Mouse (Mus musculus) hindbrain, embryonic 15.5 days (tissue): ENCODE measurements around the gene Sgca. TPM values are rescaled to one million over a fixed set of nuclear protein-coding genes. Genes with fewer than 3 reads are reported as not detected.

Source experiments
- ATAC-seq: fragments of 200-750 bp; cut with Nextera tagmentation; 2 replicates; pipeline ENCODE4 v1.8.0; 2017; ENCODE audit warnings: low read depth, moderate number of reproducible peaks, moderate TSS enrichment; ENCODE audit not compliant: low FRiP score
- H3K27ac ChIP-seq: fragments of 300-500 bp; sonication (generic); replicated peaks from 2 replicates; pipeline ENCODE4 v1.5.1; 2015; ENCODE audit warnings: mild to moderate bottlenecking, inconsistent platforms
- H3K27me3 ChIP-seq: fragments of 300-500 bp; sonication (generic); 2 replicates; pipeline ENCODE4 v1.6.1; 2015; ENCODE audit warnings: control low read depth, inconsistent platforms
- H3K36me3 ChIP-seq: fragments of 300-500 bp; sonication (generic); 2 replicates; pipeline ENCODE4 v1.6.1; 2015; ENCODE audit warnings: control low read depth, inconsistent platforms
- H3K4me1 ChIP-seq: fragments of 300-500 bp; sonication (generic); replicated peaks from 2 replicates; pipeline ENCODE4 v1.6.1; 2015; ENCODE audit warnings: control low read depth, inconsistent platforms
- H3K4me2 ChIP-seq: fragments of 300-500 bp; sonication (generic); 2 replicates; pipeline ENCODE4 v1.6.1; 2015; ENCODE audit warnings: moderate library complexity, mild to moderate bottlenecking, inconsistent platforms
- H3K4me3 ChIP-seq: fragments of 300-500 bp; sonication (generic); 2 replicates; pipeline ENCODE4 v1.5.1; 2015; ENCODE audit warnings: mild to moderate bottlenecking, inconsistent platforms
- H3K9ac ChIP-seq: fragments of 300-500 bp; sonication (generic); 2 replicates; pipeline ENCODE4 v1.6.1; 2015; ENCODE audit warnings: inconsistent platforms
- H3K9me3 ChIP-seq: fragments of 300-500 bp; sonication (generic); 2 replicates; pipeline ENCODE4 v1.6.1; 2016; ENCODE audit warnings: control low read depth, inconsistent platforms
- WGBS: fragments of 180-500 bp; shearing (Covaris S2); methylation state at CpG from one replicate; pipeline ENCODE4 v1.1.7; 2015; 5-methylcytosine and 5-hydroxymethylcytosine counted together
- polyA plus RNA-seq: library from polyadenylated mRNA; unstranded; fragments of >200 nt; fragmentation: Nextera tagmentation; extraction: Ambion mirVana; gene quantifications from 2 replicates; pipeline ENCODE4 v1.2.1, GENCODE M21; 2015

The Sgca gene
- polyA plus RNA-seq, 1 experiment from 2014 or later: 0.19 TPM

DNA sequence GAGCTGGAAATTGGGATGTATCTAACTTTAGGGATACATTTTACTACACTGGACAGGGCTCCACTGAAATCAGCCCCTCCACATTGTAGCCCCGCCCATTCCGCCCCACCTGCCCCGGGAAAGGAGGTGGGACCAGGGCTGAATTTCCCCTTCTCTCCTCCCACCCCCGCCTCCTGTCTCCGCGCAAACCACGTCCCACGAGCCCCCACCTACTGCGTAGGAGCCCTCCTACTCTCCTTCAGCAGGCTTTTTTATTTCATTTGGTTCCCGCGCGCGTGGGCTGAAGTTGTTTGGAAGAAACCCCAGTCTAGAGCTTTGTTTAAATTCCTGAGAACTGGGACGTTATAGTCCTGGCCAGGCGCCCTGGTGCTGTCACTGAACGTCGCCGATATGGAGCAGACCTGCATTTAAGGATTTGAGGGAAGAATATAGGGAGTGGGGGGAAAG lies 38.8 kb downstream of the Sgca start:
- under 1% methylated on average over 18 of the region's 18 CpGs for WGBS
- peak; percentile 52; the same call in 1 of the 2 replicates for ATAC-seq
- peaks cover 16% of the 10 kb centered on the region for H3K4me1 ChIP-seq
- peaks cover 67% of the 10 kb centered on the region for H3K27me3 ChIP-seq
- no peak overlapping the region for H3K27ac ChIP-seq
- H3K9ac ChIP-seq: no peak overlapping the region
- no peaks in the 10 kb centered on the region for H3K36me3 ChIP-seq
- H3K4me2 ChIP-seq: peak overlapping the region; percentile 69
- H3K9me3 ChIP-seq: no peaks in the 10 kb centered on the region
- H3K4me3 ChIP-seq: peak overlapping the region; percentile 32

DNA sequence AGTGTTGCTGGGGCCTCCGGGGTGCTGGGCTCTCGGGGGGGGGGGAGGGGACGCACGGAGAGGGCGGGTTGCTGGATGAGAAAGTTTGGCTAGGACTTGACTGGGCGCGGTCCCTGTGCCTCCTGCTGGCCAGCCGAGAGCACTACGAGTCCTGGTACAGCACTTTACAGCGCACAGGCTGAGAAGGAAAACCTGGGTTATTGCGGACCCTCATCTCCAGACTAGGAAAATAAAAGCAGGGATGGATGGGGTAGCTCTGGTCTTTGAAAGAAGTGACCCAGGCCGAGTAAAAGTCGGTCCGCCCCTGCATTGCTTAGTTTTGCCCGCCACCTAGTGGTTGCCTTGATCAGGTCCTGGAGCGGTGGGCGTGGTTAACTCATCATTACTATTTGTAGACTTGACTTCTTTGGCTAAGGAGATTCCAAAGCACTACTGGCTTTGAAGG lies 39.3 kb downstream of the Sgca start:
- no peak overlapping the region for H3K9ac ChIP-seq
- H3K9me3 ChIP-seq: no peaks in the 10 kb centered on the region
- peak overlapping the region; percentile 69 for H3K4me2 ChIP-seq
- peaks cover 70% of the 10 kb centered on the region for H3K27me3 ChIP-seq
- ATAC-seq: peak; percentile 84
- H3K36me3 ChIP-seq: no peaks in the 10 kb centered on the region
- H3K4me3 ChIP-seq: peak overlapping the region; percentile 32
- WGBS: under 1% methylated on average over 15 of the region's 17 CpGs
- H3K4me1 ChIP-seq: peaks cover 16% of the 10 kb centered on the region
- H3K27ac ChIP-seq: no peak overlapping the region

DNA sequence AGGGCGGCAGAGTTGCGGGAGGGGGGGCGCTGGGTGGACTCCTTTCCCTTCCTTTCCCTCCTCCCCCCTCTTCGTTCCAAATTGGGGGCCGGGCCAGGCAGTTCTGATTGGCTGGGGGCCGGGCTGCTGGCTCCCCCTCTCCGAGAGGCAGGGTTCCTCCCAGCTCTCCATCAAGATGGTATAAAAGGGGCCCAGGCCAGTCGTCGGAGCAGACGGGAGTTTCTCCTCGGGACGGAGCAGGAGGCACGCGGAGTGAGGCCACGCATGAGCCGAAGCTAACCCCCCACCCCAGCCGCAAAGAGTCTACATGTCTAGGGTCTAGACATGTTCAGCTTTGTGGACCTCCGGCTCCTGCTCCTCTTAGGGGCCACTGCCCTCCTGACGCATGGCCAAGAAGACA lies 40.1 kb downstream of the Sgca start, which contains the start of gene Col1a1:
Col1a1 (plus strand) TSS at position 180 of the 400 bp plus-strand sequence.
- Histone ChIP-seq H3K27ac (no peak within 1 kb of the TSS), H3K27me3 (peaks cover 72% of the 10 kb centered on the region), H3K9ac (no peak within 1 kb of the TSS), H3K9me3 (no peaks in the 10 kb centered on the region), H3K4me3 (peak within 1 kb of the TSS; percentile 32), H3K4me2 (peak within 1 kb of the TSS; percentile 69), H3K36me3 (no peaks in the 10 kb centered on the region), H3K4me1 (peaks cover 16% of the 10 kb centered on the region)
- ATAC-seq: no peak
- 16% methylated on average over 19 of the region's 19 CpGs for WGBS

DNA sequence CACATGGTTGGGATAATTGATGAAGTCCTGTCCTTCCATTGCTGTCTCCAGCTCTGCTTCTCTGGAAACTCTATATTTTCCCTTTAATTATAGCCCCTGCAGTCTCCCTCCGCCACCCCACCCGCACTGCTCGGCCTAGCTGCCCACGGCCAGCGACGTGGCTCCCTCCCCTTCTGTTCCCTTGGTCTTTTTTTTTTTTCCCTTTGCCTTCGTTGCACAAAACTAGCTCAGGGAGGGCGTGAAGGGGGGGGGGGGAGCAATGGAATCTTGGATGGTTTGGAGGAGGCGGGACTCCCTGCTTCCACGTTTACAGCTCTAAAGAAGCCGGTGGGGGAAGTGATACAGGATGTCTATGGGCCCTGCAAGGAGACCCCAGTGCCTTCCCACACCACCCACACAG lies 41.6 kb downstream of the Sgca start:
- Histone ChIP-seq H3K4me3 (no peak overlapping the region), H3K27ac (no peak overlapping the region), H3K36me3 (no peaks in the 10 kb centered on the region), H3K9me3 (no peaks in the 10 kb centered on the region), H3K27me3 (peaks cover 70% of the 10 kb centered on the region), H3K4me1 (peaks cover 16% of the 10 kb centered on the region), H3K9ac (no peak overlapping the region), H3K4me2 (no peak overlapping the region)
- ATAC-seq: no peak
- WGBS: 40% methylated on average over 11 of the region's 11 CpGs

DNA sequence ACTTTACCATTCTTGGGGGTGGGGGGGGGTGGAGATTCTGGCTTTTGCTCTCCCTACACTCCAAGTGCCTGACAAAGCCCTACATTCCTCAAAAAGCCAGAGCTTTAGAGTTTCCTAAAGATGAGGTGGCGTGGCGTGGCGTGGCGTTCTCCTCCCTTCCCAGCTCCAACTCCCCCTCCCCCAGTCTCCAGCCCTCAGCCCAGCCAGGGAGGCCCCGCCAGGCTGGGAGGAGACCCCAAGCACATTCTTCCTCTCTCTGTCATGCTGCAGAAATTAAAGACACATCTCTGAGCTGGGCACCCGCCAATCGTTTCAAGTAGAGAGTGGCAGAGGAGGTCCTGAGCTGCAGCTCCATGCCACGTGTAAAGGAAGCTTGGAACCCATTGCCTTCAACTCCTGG lies 42.5 kb downstream of the Sgca start:
- Histone ChIP-seq H3K27ac (no peak overlapping the region), H3K4me1 (peaks cover 19% of the 10 kb centered on the region), H3K27me3 (peaks cover 61% of the 10 kb centered on the region), H3K36me3 (no peaks in the 10 kb centered on the region), H3K9ac (no peak overlapping the region), H3K4me2 (no peak overlapping the region), H3K9me3 (no peaks in the 10 kb centered on the region), H3K4me3 (no peak overlapping the region)
- ATAC-seq: no peak
- 26% methylated on average over 8 of the region's 8 CpGs for WGBS

DNA sequence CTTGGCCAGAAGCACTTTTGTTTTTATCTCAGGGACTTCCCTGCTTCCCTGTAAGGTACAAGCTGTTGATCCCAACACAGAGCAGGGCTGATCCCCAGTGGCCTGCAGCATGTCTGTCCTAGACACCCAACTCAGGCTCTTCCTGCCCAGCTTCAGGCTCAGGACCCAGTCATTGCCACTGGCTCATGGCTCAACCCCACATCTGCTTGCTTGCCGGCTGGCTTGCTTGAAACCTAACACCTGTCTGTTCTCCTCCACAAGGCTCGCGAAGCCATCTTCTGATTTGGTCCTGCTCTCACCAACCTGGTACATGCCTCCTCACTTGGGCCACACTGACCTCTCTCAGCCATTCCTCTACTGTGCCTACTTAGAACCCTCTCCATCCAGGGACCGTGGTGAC lies 46.0 kb downstream of the Sgca start:
- ATAC-seq: no peak
- no peak overlapping the region for H3K27ac ChIP-seq
- no peak overlapping the region for H3K9ac ChIP-seq
- H3K9me3 ChIP-seq: no peaks in the 10 kb centered on the region
- no peak overlapping the region for H3K4me2 ChIP-seq
- H3K27me3 ChIP-seq: peaks cover 29% of the 10 kb centered on the region
- 71% methylated on average over 4 of the region's 4 CpGs for WGBS
- H3K4me3 ChIP-seq: no peak overlapping the region
- H3K36me3 ChIP-seq: no peaks in the 10 kb centered on the region
- H3K4me1 ChIP-seq: peaks cover 4% of the 10 kb centered on the region

DNA sequence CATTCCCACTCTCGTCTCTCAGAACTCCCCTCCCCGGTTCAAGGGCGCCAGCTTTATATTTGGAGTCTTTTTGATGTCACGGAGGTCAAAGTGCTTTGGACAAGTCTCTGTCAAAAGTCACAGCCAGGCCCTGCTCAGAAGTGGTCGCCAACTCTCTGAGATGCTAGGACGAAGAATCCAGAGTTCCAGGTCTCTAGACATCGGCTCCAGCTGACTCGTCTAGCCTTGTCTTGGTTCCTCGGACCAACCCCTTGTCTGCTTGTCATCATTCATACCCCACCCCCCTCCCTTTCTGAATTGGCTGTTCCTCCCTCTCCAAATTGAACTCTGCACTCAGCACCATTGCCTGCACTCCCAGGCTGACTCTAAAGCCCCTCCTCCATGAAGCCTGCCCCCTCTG lies 46.5 kb downstream of the Sgca start:
- Histone ChIP-seq H3K4me1 (peaks cover 4% of the 10 kb centered on the region), H3K27me3 (peaks cover 28% of the 10 kb centered on the region), H3K36me3 (no peaks in the 10 kb centered on the region), H3K9me3 (no peaks in the 10 kb centered on the region), H3K4me3 (no peak overlapping the region), H3K27ac (no peak overlapping the region), H3K4me2 (no peak overlapping the region), H3K9ac (no peak overlapping the region)
- no peak for ATAC-seq
- WGBS: 56% methylated on average over 9 of the region's 9 CpGs

DNA sequence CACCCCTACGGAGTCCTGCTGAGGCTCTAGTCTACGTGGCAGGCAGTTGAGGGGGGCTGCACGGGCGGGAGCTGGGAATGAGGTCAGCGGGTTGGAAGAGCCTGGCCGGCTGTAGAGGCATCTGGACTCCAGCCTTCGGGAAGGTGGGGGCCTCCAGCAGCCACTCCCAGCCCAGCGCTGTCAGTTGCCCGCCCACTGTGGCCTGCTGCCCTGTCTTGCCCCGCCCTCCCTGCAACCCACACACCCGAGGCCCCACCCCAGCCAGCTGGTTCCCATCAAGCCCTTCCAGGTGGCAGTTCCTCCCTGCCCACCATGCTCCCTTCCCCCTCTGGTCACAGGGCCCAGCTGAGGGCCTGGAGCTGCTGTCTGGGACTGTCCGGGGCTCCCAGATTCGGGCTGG lies 47.3 kb downstream of the Sgca start:
- Histone ChIP-seq H3K4me2 (no peak overlapping the region), H3K9ac (no peak overlapping the region), H3K36me3 (no peaks in the 10 kb centered on the region), H3K27me3 (peaks cover 21% of the 10 kb centered on the region), H3K4me1 (peaks cover 4% of the 10 kb centered on the region), H3K27ac (no peak overlapping the region), H3K9me3 (no peaks in the 10 kb centered on the region), H3K4me3 (no peak overlapping the region)
- peak; percentile 56; the same call in 1 of the 2 replicates for ATAC-seq
- 2% methylated on average over 13 of the region's 13 CpGs for WGBS

- H3K4me3 ChIP-seq: no peak overlapping the region
- no peak overlapping the region for H3K4me2 ChIP-seq
- H3K9me3 ChIP-seq: no peaks in the 10 kb centered on the region
- peaks cover 12% of the 10 kb centered on the region; the same call in 1 of the 2 replicates for H3K27me3 ChIP-seq
- 32% methylated on average over 5 of the region's 5 CpGs for WGBS
- no peaks in the 10 kb centered on the region for H3K36me3 ChIP-seq
- H3K9ac ChIP-seq: no peak overlapping the region
- H3K27ac ChIP-seq: no peak overlapping the region
- peaks cover 4% of the 10 kb centered on the region for H3K4me1 ChIP-seq
- ATAC-seq: no peak
Observed at GRCm38 (mm10) chr11:94927771-94928291, 48.3 kb downstream of the Sgca start.

DNA sequence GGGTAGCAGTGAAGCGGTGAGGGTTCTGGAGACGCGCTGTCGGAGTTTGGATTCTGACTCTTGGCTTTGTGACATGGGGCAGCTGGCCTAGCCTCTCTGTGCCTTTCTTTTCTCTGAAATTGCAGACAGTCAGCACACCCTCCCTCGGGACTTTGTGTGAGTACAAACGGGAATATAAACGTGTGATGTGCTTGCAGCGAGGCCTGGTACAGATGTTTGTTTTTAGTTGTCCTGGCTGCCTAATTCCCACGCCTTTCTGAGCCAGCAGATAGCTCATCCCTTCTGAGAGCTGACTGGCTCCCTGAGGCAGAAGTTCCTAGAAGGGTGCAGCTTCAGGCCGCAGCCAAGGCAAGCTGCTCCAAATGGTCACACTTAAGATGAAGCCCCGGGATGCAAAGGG lies 49.7 kb downstream of the Sgca start:
- no peak overlapping the region for H3K9ac ChIP-seq
- no peaks in the 10 kb centered on the region for H3K36me3 ChIP-seq
- H3K4me1 ChIP-seq: peaks cover 4% of the 10 kb centered on the region
- no peak overlapping the region for H3K4me3 ChIP-seq
- H3K27me3 ChIP-seq: 0 out of 2 replicates have a peak, but pooled peaks cover 2% of the 10 kb centered on the region
- no peak for ATAC-seq
- no peak overlapping the region for H3K4me2 ChIP-seq
- H3K9me3 ChIP-seq: no peaks in the 10 kb centered on the region
- WGBS: 69% methylated on average over 11 of the region's 11 CpGs
- H3K27ac ChIP-seq: no peak overlapping the region

DNA sequence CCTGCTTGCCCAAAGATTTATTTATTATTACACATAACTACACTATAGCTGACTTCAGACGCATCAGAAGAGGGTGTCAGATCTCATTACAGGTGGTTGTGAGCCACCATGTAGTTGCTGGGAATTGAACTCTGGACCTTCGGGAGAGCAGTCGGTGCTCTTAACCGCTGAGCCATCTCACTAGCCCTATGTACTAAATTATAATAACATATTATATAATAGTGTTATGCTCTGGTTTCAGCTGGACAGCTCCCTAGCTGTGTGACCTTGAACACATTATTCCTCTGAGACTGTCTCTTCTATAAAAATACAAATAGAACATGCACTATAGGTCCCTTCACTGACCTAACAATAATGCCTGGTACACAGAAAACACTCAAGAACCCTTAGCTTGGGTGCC lies 51.1 kb downstream of the Sgca start:
- no peak overlapping the region for H3K9ac ChIP-seq
- peaks cover 4% of the 10 kb centered on the region for H3K4me1 ChIP-seq
- no peaks in the 10 kb centered on the region for H3K27me3 ChIP-seq
- H3K4me3 ChIP-seq: no peak overlapping the region
- WGBS: 91% methylated on average over 4 of the region's 4 CpGs
- no peaks in the 10 kb centered on the region for H3K9me3 ChIP-seq
- no peak overlapping the region for H3K27ac ChIP-seq
- H3K4me2 ChIP-seq: no peak overlapping the region
- no peaks in the 10 kb centered on the region for H3K36me3 ChIP-seq
- ATAC-seq: no peak

GRCm38 (mm10) chr11:94920996-94921401 lies 55.1 kb downstream of the Sgca start:
- no peak overlapping the region for H3K27ac ChIP-seq
- no peak for ATAC-seq
- 0 out of 2 replicates have a peak, but pooled peaks cover under 1% of the 10 kb centered on the region for H3K4me1 ChIP-seq
- H3K9me3 ChIP-seq: no peaks in the 10 kb centered on the region
- 54% methylated on average over 6 of the region's 6 CpGs for WGBS
- no peak overlapping the region for H3K4me3 ChIP-seq
- H3K4me2 ChIP-seq: no peak overlapping the region
- no peaks in the 10 kb centered on the region for H3K36me3 ChIP-seq
- no peaks in the 10 kb centered on the region for H3K27me3 ChIP-seq
- no peak overlapping the region for H3K9ac ChIP-seq

- Histone ChIP-seq H3K27ac (no peak overlapping the region), H3K9ac (no peak overlapping the region), H3K4me3 (no peak overlapping the region), H3K4me2 (no peak overlapping the region), H3K9me3 (no peaks in the 10 kb centered on the region), H3K36me3 (no peaks in the 10 kb centered on the region), H3K4me1 (peaks cover 10% of the 10 kb centered on the region; the same call in 1 of the 2 replicates), H3K27me3 (no peaks in the 10 kb centered on the region)
- no peak for ATAC-seq
- WGBS: 84% methylated on average over 6 of the region's 6 CpGs
Observed at GRCm38 (mm10) chr11:94917717-94918116, 58.4 kb downstream of the Sgca start.
